Mouse (Mus musculus) neural tube, embryonic 11.5 days (tissue): Measurements from ENCODE around the gene Surf6. TPM values are rescaled to one million over a fixed set of nuclear protein-coding genes. Genes with fewer than 3 reads are reported as not detected.

Source experiments
- ATAC-seq: fragments of 200-750 bp; cut with Nextera tagmentation; 2 replicates; pipeline ENCODE4 v1.8.0; 2017; ENCODE audit warnings: moderate number of reproducible peaks, mild to moderate bottlenecking, moderate TSS enrichment, moderate library complexity; ENCODE audit not compliant: insufficient read depth, low FRiP score, low TSS enrichment
- DNase-seq: peaks from one replicate; pipeline ENCODE4 v3.0.0-alpha.2; 2015; ENCODE audit warnings: low spot score
- H3K27ac ChIP-seq: fragments of 300-500 bp; sonication (generic); 2 replicates; pipeline ENCODE4 v1.5.1; 2014; ENCODE audit warnings: low read depth, mild to moderate bottlenecking, low read length
- H3K27me3 ChIP-seq: fragments of 300-500 bp; sonication (generic); 2 replicates; pipeline ENCODE4 v1.6.1; 2014; ENCODE audit warnings: mild to moderate bottlenecking, low read length, mixed read lengths; ENCODE audit not compliant: control insufficient read depth, insufficient read depth
- H3K36me3 ChIP-seq: fragments of 300-500 bp; sonication (generic); 2 replicates; pipeline ENCODE4 v1.6.1; 2014; ENCODE audit warnings: mild to moderate bottlenecking, low read length, moderate library complexity, mixed read lengths; ENCODE audit not compliant: control insufficient read depth, insufficient read depth
- H3K4me1 ChIP-seq: fragments of 300-500 bp; sonication (generic); 2 replicates; pipeline ENCODE4 v1.6.1; 2014; ENCODE audit warnings: low read length, mixed read lengths; ENCODE audit not compliant: control insufficient read depth, insufficient read depth
- H3K4me2 ChIP-seq: fragments of 300-500 bp; sonication (generic); 2 replicates; pipeline ENCODE4 v1.6.1; 2014; ENCODE audit warnings: low read depth, mild to moderate bottlenecking, moderate library complexity
- H3K4me3 ChIP-seq: fragments of 300-500 bp; sonication (generic); 2 replicates; pipeline ENCODE4 v1.5.1; 2014; ENCODE audit warnings: low read depth, low read length
- H3K9ac ChIP-seq: fragments of 300-500 bp; sonication (generic); 2 replicates; pipeline ENCODE4 v1.6.1; 2014; ENCODE audit warnings: mild to moderate bottlenecking, low read length
- H3K9me3 ChIP-seq: fragments of 300-500 bp; sonication (generic); 2 replicates; pipeline ENCODE4 v1.6.1; 2016; ENCODE audit warnings: low read length; ENCODE audit not compliant: control insufficient read depth
- WGBS: fragments of 180-500 bp; shearing (Covaris S2); extraction: QIAGEN DNeasy Blood & Tissue Kit; methylation state at CpG from one replicate; pipeline ENCODE4 v1.1.7; 2014; 5-methylcytosine and 5-hydroxymethylcytosine counted together
- polyA plus RNA-seq: library from polyadenylated mRNA; unstranded; fragments of >200 nt; fragmentation: Nextera tagmentation; extraction: Ambion mirVana; gene quantifications from 2 replicates; pipeline ENCODE4 v1.2.1, GENCODE M21; 2014

Surf6 gene
- polyA plus RNA-seq = 13.3 and 15.6 TPM in 2 replicates

GRCm38 (mm10) chr2:26902467-26903220, at the start of gene Surf6:
Surf6 (minus strand) TSS chr2:26902879.
- H3K9me3 ChIP-seq = no peaks in the 10 kb centered on the region
- peak; percentile 95 for DNase-seq
- H3K4me2 ChIP-seq = peak within 1 kb of the TSS; percentile 77
- ATAC-seq = peak; percentile 84
- peak within 1 kb of the TSS; percentile 69 for H3K27ac ChIP-seq
- H3K4me1 ChIP-seq = peaks cover 13% of the 10 kb centered on the region
- peaks cover 24% of the 10 kb centered on the region for H3K36me3 ChIP-seq
- 0% methylated on average over 41 of the region's 41 CpGs for WGBS
- H3K9ac ChIP-seq = peak within 1 kb of the TSS; percentile 75
- H3K4me3 ChIP-seq = peak within 1 kb of the TSS; percentile 89
- H3K27me3 ChIP-seq = no peaks in the 10 kb centered on the region

- no peak overlapping the region for H3K27ac ChIP-seq
- H3K27me3 ChIP-seq = no peaks in the 10 kb centered on the region
- no peak overlapping the region for H3K9ac ChIP-seq
- ATAC-seq (no peak), DNase-seq (no peak)
- H3K4me2 ChIP-seq = no peak overlapping the region
- WGBS = 95% methylated on average over 4 of the region's 4 CpGs
- no peaks in the 10 kb centered on the region for H3K4me1 ChIP-seq
- H3K4me3 ChIP-seq = no peak overlapping the region
- H3K9me3 ChIP-seq = no peaks in the 10 kb centered on the region
- H3K36me3 ChIP-seq = peaks cover 17% of the 10 kb centered on the region
Observed at GRCm38 (mm10) chr2:26952193-26952592, 49.5 kb upstream of the Surf6 start.

GRCm38 (mm10) chr2:26951346-26951905, 48.7 kb upstream of the Surf6 start:
- WGBS = 92% methylated on average over 8 of the region's 8 CpGs
- Histone ChIP-seq H3K9me3 (no peaks in the 10 kb centered on the region), H3K4me1 (no peaks in the 10 kb centered on the region), H3K9ac (no peak overlapping the region), H3K4me2 (no peak overlapping the region), H3K27ac (no peak overlapping the region), H3K36me3 (peaks cover 15% of the 10 kb centered on the region), H3K27me3 (no peaks in the 10 kb centered on the region), H3K4me3 (no peak overlapping the region)
- no peak for ATAC-seq
- DNase-seq = no peak

- ATAC-seq (no peak), DNase-seq (no peak)
- no peak overlapping the region for H3K9ac ChIP-seq
- H3K4me2 ChIP-seq = no peak overlapping the region
- WGBS = 91% methylated on average over 2 of the region's 2 CpGs
- no peaks in the 10 kb centered on the region for H3K4me1 ChIP-seq
- H3K27ac ChIP-seq = no peak overlapping the region
- H3K36me3 ChIP-seq = peaks cover 15% of the 10 kb centered on the region
- no peak overlapping the region for H3K4me3 ChIP-seq
- no peaks in the 10 kb centered on the region for H3K27me3 ChIP-seq
- no peaks in the 10 kb centered on the region for H3K9me3 ChIP-seq
Observed at GRCm38 (mm10) chr2:26950411-26950810, 47.7 kb upstream of the Surf6 start.

- DNase-seq (no peak), ATAC-seq (no peak)
- no peak overlapping the region for H3K4me3 ChIP-seq
- H3K9me3 ChIP-seq = no peaks in the 10 kb centered on the region
- H3K4me2 ChIP-seq = no peak overlapping the region
- H3K36me3 ChIP-seq = no peaks in the 10 kb centered on the region
- no peak overlapping the region for H3K9ac ChIP-seq
- H3K27ac ChIP-seq = no peak overlapping the region
- no peaks in the 10 kb centered on the region for H3K4me1 ChIP-seq
- H3K27me3 ChIP-seq = no peaks in the 10 kb centered on the region
- 86% methylated on average over 3 of the region's 3 CpGs for WGBS
Observed at GRCm38 (mm10) chr2:26943253-26943652, 40.6 kb upstream of the Surf6 start.

- Histone ChIP-seq H3K27me3 (no peaks in the 10 kb centered on the region), H3K4me2 (no peak overlapping the region), H3K4me3 (no peak overlapping the region), H3K27ac (no peak overlapping the region), H3K9ac (no peak overlapping the region), H3K9me3 (no peaks in the 10 kb centered on the region), H3K36me3 (no peaks in the 10 kb centered on the region), H3K4me1 (no peaks in the 10 kb centered on the region)
- DNase-seq (no peak), ATAC-seq (no peak)
- WGBS = 45% methylated on average over 5 of the region's 5 CpGs
Observed at GRCm38 (mm10) chr2:26941539-26941938, 38.9 kb upstream of the Surf6 start.

GRCm38 (mm10) chr2:26936425-26936824, 33.7 kb upstream of the Surf6 start:
- H3K4me2 ChIP-seq = no peak overlapping the region
- H3K27ac ChIP-seq = no peak overlapping the region
- H3K27me3 ChIP-seq = no peaks in the 10 kb centered on the region
- no peak for DNase-seq
- H3K9me3 ChIP-seq = no peaks in the 10 kb centered on the region
- WGBS = 73% methylated on average over 1 of the region's 1 CpGs
- no peak overlapping the region for H3K4me3 ChIP-seq
- no peak for ATAC-seq
- peaks cover 8% of the 10 kb centered on the region; the same call in 1 of the 2 replicates for H3K4me1 ChIP-seq
- H3K36me3 ChIP-seq = no peaks in the 10 kb centered on the region
- H3K9ac ChIP-seq = no peak overlapping the region

- no peak for ATAC-seq
- H3K4me3 ChIP-seq = no peak overlapping the region
Observed at GRCm38 (mm10) chr2:26935286-26935685, 32.6 kb upstream of the Surf6 start.

More at GRCm38 (mm10) chr2:26935286-26935685, 32.6 kb upstream of the Surf6 start:
- no peak overlapping the region for H3K4me2 ChIP-seq
- H3K4me1 ChIP-seq = peaks cover 15% of the 10 kb centered on the region; the same call in 1 of the 2 replicates
- H3K27me3 ChIP-seq = no peaks in the 10 kb centered on the region
- no peak for DNase-seq
- H3K9me3 ChIP-seq = no peaks in the 10 kb centered on the region
- no peaks in the 10 kb centered on the region for H3K36me3 ChIP-seq
- H3K27ac ChIP-seq = no peak overlapping the region
- 94% methylated on average over 2 of the region's 2 CpGs for WGBS
- H3K9ac ChIP-seq = no peak overlapping the region
